Mouse (Mus musculus): ENCODE results near the gene B430306N03Rik. TPM values are rescaled to one million over a fixed set of nuclear protein-coding genes. Genes with fewer than 3 reads are reported as not detected.

Gene B430306N03Rik
- polyA plus RNA-seq, 1 experiment from 2014 or later, result 1.7 TPM

- H3K9me3 ChIP-seq (ENCODE audit: control insufficient read depth, low read length), result no peaks in the 10 kb centered on the region
- H3K27ac ChIP-seq (ENCODE audit: low read depth, low read length), result no peak overlapping the region
- DNase-seq (ENCODE audit: low spot score) (no peak), ATAC-seq (replicated peaks; ENCODE audit: low FRiP score) (0 out of 2 replicates have a peak, but pooled peaks have one; percentile 38)
- H3K36me3 ChIP-seq (ENCODE audit: control insufficient read depth, insufficient read depth, low read length), result no peaks in the 10 kb centered on the region
- H3K9ac ChIP-seq (ENCODE audit: low read depth, low read length), result no peak overlapping the region
- peak overlapping the region; percentile 10 for H3K4me2 ChIP-seq
- H3K4me1 ChIP-seq (replicated peaks; ENCODE audit: control insufficient read depth, insufficient read depth, low read length), result peaks cover 9% of the 10 kb centered on the region
- H3K27me3 ChIP-seq (replicated peaks; ENCODE audit: control insufficient read depth, insufficient read depth, low read length), result no peaks in the 10 kb centered on the region
- WGBS, result 40% methylated on average over 7 of the region's 7 CpGs
- H3K4me3 ChIP-seq (ENCODE audit: low read depth, low read length), result no peak overlapping the region
Measured at GRCm38 (mm10) chr17:48275736-48276135, 40.2 kb upstream of the B430306N03Rik start.

- H3K4me2 ChIP-seq, result no peak overlapping the region
- H3K4me1 ChIP-seq (replicated peaks; ENCODE audit: control insufficient read depth, insufficient read depth, low read length), result peaks cover 12% of the 10 kb centered on the region
- no peak overlapping the region for H3K9ac ChIP-seq (ENCODE audit: low read depth, low read length)
- no peaks in the 10 kb centered on the region for H3K36me3 ChIP-seq (ENCODE audit: control insufficient read depth, insufficient read depth, low read length)
- ATAC-seq (replicated peaks; ENCODE audit: low FRiP score) (no peak), DNase-seq (ENCODE audit: low spot score) (no peak)
- no peak overlapping the region for H3K27ac ChIP-seq (ENCODE audit: low read depth, low read length)
- no peaks in the 10 kb centered on the region for H3K27me3 ChIP-seq (replicated peaks; ENCODE audit: control insufficient read depth, insufficient read depth, low read length)
- H3K9me3 ChIP-seq (ENCODE audit: control insufficient read depth, low read length), result no peaks in the 10 kb centered on the region
- H3K4me3 ChIP-seq (ENCODE audit: low read depth, low read length), result no peak overlapping the region
Measured at GRCm38 (mm10) chr17:48278381-48278780, 37.6 kb upstream of the B430306N03Rik start.

- 64% methylated on average over 4 of the region's 4 CpGs for WGBS
- H3K4me2 ChIP-seq, result no peak overlapping the region
- H3K9ac ChIP-seq (ENCODE audit: low read depth, low read length), result no peak overlapping the region
Measured at GRCm38 (mm10) chr17:48279002-48279401, 36.9 kb upstream of the B430306N03Rik start.

GRCm38 (mm10) chr17:48280943-48281738 lies 34.8 kb upstream of the B430306N03Rik start:
- 31% methylated on average over 18 of the region's 18 CpGs for WGBS
- peak; percentile 56 for ATAC-seq (replicated peaks; ENCODE audit: low FRiP score)
- no peak for DNase-seq (ENCODE audit: low spot score)
- Histone ChIP-seq H3K27me3 (replicated peaks; ENCODE audit: control insufficient read depth, insufficient read depth, low read length) (no peaks in the 10 kb centered on the region), H3K9ac (ENCODE audit: low read depth, low read length) (peak overlapping the region; percentile 72), H3K4me1 (replicated peaks; ENCODE audit: control insufficient read depth, insufficient read depth, low read length) (peaks cover 12% of the 10 kb centered on the region), H3K9me3 (ENCODE audit: control insufficient read depth, low read length) (no peaks in the 10 kb centered on the region), H3K4me2 (peak overlapping the region; percentile 75), H3K36me3 (ENCODE audit: control insufficient read depth, insufficient read depth, low read length) (no peaks in the 10 kb centered on the region), H3K27ac (ENCODE audit: low read depth, low read length) (peak overlapping the region; percentile 57), H3K4me3 (ENCODE audit: low read depth, low read length) (peak overlapping the region; percentile 49)

More at GRCm38 (mm10) chr17:48279002-48279401, 36.9 kb upstream of the B430306N03Rik start:
- no peaks in the 10 kb centered on the region for H3K27me3 ChIP-seq (replicated peaks; ENCODE audit: control insufficient read depth, insufficient read depth, low read length)
- H3K27ac ChIP-seq (ENCODE audit: low read depth, low read length), result no peak overlapping the region
- no peak overlapping the region for H3K4me3 ChIP-seq (ENCODE audit: low read depth, low read length)
- peaks cover 12% of the 10 kb centered on the region for H3K4me1 ChIP-seq (replicated peaks; ENCODE audit: control insufficient read depth, insufficient read depth, low read length)
- ATAC-seq (replicated peaks; ENCODE audit: low FRiP score) (no peak), DNase-seq (ENCODE audit: low spot score) (no peak)
- H3K9me3 ChIP-seq (ENCODE audit: control insufficient read depth, low read length), result no peaks in the 10 kb centered on the region
- no peaks in the 10 kb centered on the region for H3K36me3 ChIP-seq (ENCODE audit: control insufficient read depth, insufficient read depth, low read length)

GRCm38 (mm10) chr17:48281739-48282085 lies 34.2 kb upstream of the B430306N03Rik start:
- ATAC-seq (replicated peaks; ENCODE audit: low FRiP score), result peak; percentile 65

GRCm38 (mm10) chr17:48286765-48287164 lies 29.2 kb upstream of the B430306N03Rik start:
- Histone ChIP-seq H3K27me3 (replicated peaks; ENCODE audit: control insufficient read depth, insufficient read depth, low read length) (no peaks in the 10 kb centered on the region), H3K9me3 (ENCODE audit: control insufficient read depth, low read length) (no peaks in the 10 kb centered on the region), H3K36me3 (ENCODE audit: control insufficient read depth, insufficient read depth, low read length) (no peaks in the 10 kb centered on the region), H3K4me3 (ENCODE audit: low read depth, low read length) (no peak overlapping the region), H3K27ac (ENCODE audit: low read depth, low read length) (no peak overlapping the region), H3K4me2 (no peak overlapping the region), H3K9ac (ENCODE audit: low read depth, low read length) (no peak overlapping the region), H3K4me1 (replicated peaks; ENCODE audit: control insufficient read depth, insufficient read depth, low read length) (peaks cover 5% of the 10 kb centered on the region; the same call in 1 of the 2 replicates)
- ATAC-seq (replicated peaks; ENCODE audit: low FRiP score) (no peak), DNase-seq (ENCODE audit: low spot score) (no peak)
- WGBS, result 30% methylated on average over 1 of the region's 1 CpGs

More at GRCm38 (mm10) chr17:48281739-48282085, 34.2 kb upstream of the B430306N03Rik start:
- DNase-seq (ENCODE audit: low spot score), result no peak
- Histone ChIP-seq H3K9me3 (ENCODE audit: control insufficient read depth, low read length) (no peaks in the 10 kb centered on the region), H3K9ac (ENCODE audit: low read depth, low read length) (peak overlapping the region; percentile 72), H3K27ac (ENCODE audit: low read depth, low read length) (peak overlapping the region; percentile 57), H3K4me2 (peak overlapping the region; percentile 75), H3K4me1 (replicated peaks; ENCODE audit: control insufficient read depth, insufficient read depth, low read length) (peaks cover 12% of the 10 kb centered on the region), H3K4me3 (ENCODE audit: low read depth, low read length) (peak overlapping the region; percentile 49), H3K27me3 (replicated peaks; ENCODE audit: control insufficient read depth, insufficient read depth, low read length) (no peaks in the 10 kb centered on the region), H3K36me3 (ENCODE audit: control insufficient read depth, insufficient read depth, low read length) (no peaks in the 10 kb centered on the region)
- WGBS, result 5% methylated on average over 3 of the region's 3 CpGs

GRCm38 (mm10) chr17:48287276-48287675 lies 28.7 kb upstream of the B430306N03Rik start:
- Histone ChIP-seq H3K9me3 (ENCODE audit: control insufficient read depth, low read length) (no peaks in the 10 kb centered on the region), H3K4me2 (no peak overlapping the region), H3K9ac (ENCODE audit: low read depth, low read length) (no peak overlapping the region), H3K4me3 (ENCODE audit: low read depth, low read length) (no peak overlapping the region), H3K27me3 (replicated peaks; ENCODE audit: control insufficient read depth, insufficient read depth, low read length) (no peaks in the 10 kb centered on the region), H3K36me3 (ENCODE audit: control insufficient read depth, insufficient read depth, low read length) (no peaks in the 10 kb centered on the region), H3K27ac (ENCODE audit: low read depth, low read length) (no peak overlapping the region), H3K4me1 (replicated peaks; ENCODE audit: control insufficient read depth, insufficient read depth, low read length) (peaks cover 5% of the 10 kb centered on the region; the same call in 1 of the 2 replicates)
- DNase-seq (ENCODE audit: low spot score) (no peak), ATAC-seq (replicated peaks; ENCODE audit: low FRiP score) (no peak)
- WGBS, result 51% methylated on average over 2 of the region's 2 CpGs

- H3K9me3 ChIP-seq (ENCODE audit: control insufficient read depth, low read length), result no peaks in the 10 kb centered on the region
- no peak overlapping the region for H3K4me3 ChIP-seq (ENCODE audit: low read depth, low read length)
- ATAC-seq (replicated peaks; ENCODE audit: low FRiP score), result no peak
- no peaks in the 10 kb centered on the region for H3K36me3 ChIP-seq (ENCODE audit: control insufficient read depth, insufficient read depth, low read length)
- no peak overlapping the region for H3K4me2 ChIP-seq
- no peak overlapping the region for H3K27ac ChIP-seq (ENCODE audit: low read depth, low read length)
- no peaks in the 10 kb centered on the region for H3K27me3 ChIP-seq (replicated peaks; ENCODE audit: control insufficient read depth, insufficient read depth, low read length)
- H3K9ac ChIP-seq (ENCODE audit: low read depth, low read length), result no peak overlapping the region
- peaks cover 4% of the 10 kb centered on the region for H3K4me1 ChIP-seq (replicated peaks; ENCODE audit: control insufficient read depth, insufficient read depth, low read length)
- no peak for DNase-seq (ENCODE audit: low spot score)
- WGBS, result 59% methylated on average over 5 of the region's 5 CpGs
Measured at GRCm38 (mm10) chr17:48293500-48294194, 22.3 kb upstream of the B430306N03Rik start.
